ENCODE assay signal across 9 mouse cellular contexts in the genomic region with DNA sequence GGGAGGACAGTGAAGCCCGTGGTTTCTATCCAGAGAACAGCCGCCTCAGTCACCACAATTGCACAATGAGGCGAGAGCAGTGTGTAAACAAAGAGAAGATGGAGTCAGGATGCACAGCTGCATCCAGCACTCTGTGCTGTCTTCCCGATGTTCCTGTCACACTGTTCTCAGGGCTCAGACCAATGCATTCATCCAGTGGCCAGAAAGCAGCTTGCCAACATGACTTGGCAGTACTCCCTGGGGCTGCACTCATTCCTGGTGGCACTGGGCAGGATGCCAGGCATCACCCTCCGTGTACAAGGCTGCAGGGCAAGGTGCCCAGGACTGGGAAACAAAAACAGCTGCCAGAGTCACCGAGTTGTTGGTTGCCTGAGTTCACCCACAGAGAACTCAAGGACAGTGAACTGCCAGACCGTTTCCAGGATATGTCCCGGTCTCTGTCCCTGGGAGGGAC.
A peak's percentile ranks its signal among the peaks of the same experiment; 100 is the strongest.
DNase-seq lines count a peak whose midpoint lies in the region; ATAC-seq and TF ChIP-seq lines count a peak whose summit lies in the region.
"Had no signal": no experiment of that assay in that cellular context is flagged by ENCODE, and none has a peak within 500 bp of the region (broad histone marks: within the 10 kb centered on the region; RNA-seq: fewer than 3 reads in every experiment).

No protein-coding gene starts in this region.

- TF ChIP-seq POLR2A in heart, adult 2 months (IDR thresholded peaks at IDR 0.05; ENCODE audit: insufficient read depth, low read depth, low read length), result no peak

- no peak overlapping the region for H3K4me2 ChIP-seq in heart, embryonic 11.5 days
- H3K4me2 ChIP-seq in lung, embryonic 16.5 days (ENCODE audit: low read depth, low read length), result no peak overlapping the region

- H3K4me3 ChIP-seq in heart, adult 2 months, result no peak overlapping the region
- no peak overlapping the region for H3K4me3 ChIP-seq in heart, embryonic 11.5 days (ENCODE audit: low read depth, low read length)
- no peak overlapping the region for H3K4me3 ChIP-seq in lung, embryonic 16.5 days (ENCODE audit: low read length)
- H3K4me3 ChIP-seq: erythroblast, embryonic 14.5 days had no signal

- H3K9ac ChIP-seq in heart, adult 2 months (ENCODE audit: low read depth, low read length), result no peak overlapping the region
- H3K9ac ChIP-seq in heart, embryonic 11.5 days (ENCODE audit: low read depth, low read length), result no peak overlapping the region
- H3K9ac ChIP-seq in lung, embryonic 16.5 days (ENCODE audit: low read length), result no peak overlapping the region

- H3K27me3 ChIP-seq in heart, adult 2 months (ENCODE audit: control insufficient read depth, insufficient read depth, low read length), result no peaks in the 10 kb centered on the region
- H3K27me3 ChIP-seq in heart, embryonic 11.5 days (ENCODE audit: control insufficient read depth, insufficient read depth, low read length), result no peaks in the 10 kb centered on the region
- H3K27me3 ChIP-seq in lung, embryonic 16.5 days (ENCODE audit: control insufficient read depth, insufficient read depth, low read depth, low read length), result no peaks in the 10 kb centered on the region

- peak; percentile 87 to 91 for DNase-seq in heart, adult 2 months
- DNase-seq in gastrocnemius, adult 8-10 months (ENCODE audit: low spot score in 2 of 2), result peak; percentile 40 to 54
- peak; percentile 96 for DNase-seq in kidney, postnatal 25 days
- DNase-seq in right cerebral cortex, postnatal 14 days, result peak; percentile 89
- no peak for DNase-seq in thymus, postnatal 10 days (ENCODE audit: low spot score in 2 of 2)

- TF ChIP-seq CTCF in heart, adult 2 months (IDR thresholded peaks at IDR 0.05), result no peak

- peaks cover 1% of the 10 kb centered on the region; the same call in 1 of the 2 replicates for H3K4me1 ChIP-seq in heart, adult 2 months (ENCODE audit: control insufficient read depth, insufficient read depth, low read length)
- no peaks in the 10 kb centered on the region for H3K4me1 ChIP-seq in heart, embryonic 11.5 days (ENCODE audit: control insufficient read depth, insufficient read depth, low read length)
- peaks cover 6% of the 10 kb centered on the region for H3K4me1 ChIP-seq in lung, embryonic 16.5 days (replicated peaks; ENCODE audit: control insufficient read depth, insufficient read depth, low read length)

- no peak for ATAC-seq in heart, embryonic 11.5 days (replicated peaks; ENCODE audit: insufficient number of reproducible peaks, low FRiP score, low TSS enrichment)
- ATAC-seq in cerebellum, adult (ENCODE audit: insufficient number of reproducible peaks, low FRiP score, low TSS enrichment), result peak; percentile 70
- ATAC-seq in lung, embryonic 16.5 days (ENCODE audit: low read depth), result peak; percentile 94

- intact Hi-C loops in heart, adult 2 months (cut with DNase I), result no loop called here

- H3K9me3 ChIP-seq in heart, embryonic 11.5 days (replicated peaks; ENCODE audit: control insufficient read depth, low read length), result no peaks in the 10 kb centered on the region
- H3K9me3 ChIP-seq in lung, embryonic 16.5 days (ENCODE audit: control insufficient read depth, low read length), result no peaks in the 10 kb centered on the region

- TF ChIP-seq EP300 in heart, adult 2 months (IDR thresholded peaks at IDR 0.05; ENCODE audit: insufficient read depth, low read depth, low read length), result peak; percentile 91

- H3K79me2 ChIP-seq in heart, adult 2 months (replicated peaks; ENCODE audit: control insufficient read depth, insufficient read depth, low read length), result no peaks in the 10 kb centered on the region

- no peaks in the 10 kb centered on the region for H3K36me3 ChIP-seq in heart, adult 2 months (ENCODE audit: control insufficient read depth, insufficient read depth, low read length)
- H3K36me3 ChIP-seq in heart, embryonic 11.5 days (ENCODE audit: control insufficient read depth, insufficient read depth, low read length), result no peaks in the 10 kb centered on the region
- no peaks in the 10 kb centered on the region for H3K36me3 ChIP-seq in lung, embryonic 16.5 days (ENCODE audit: control insufficient read depth, insufficient read depth, low read length)

- 18% methylated on average over 8 of the region's 8 CpGs for WGBS in heart, adult 2 months
- WGBS in heart, embryonic 11.5 days (ENCODE audit: insufficient replicate concordance), result 68% methylated on average over 8 of the region's 8 CpGs
- 28% methylated on average over 8 of the region's 8 CpGs for WGBS in lung, embryonic 16.5 days

- H3K27ac ChIP-seq in heart, adult 2 months, result peak overlapping the region; percentile 34
- no peak overlapping the region for H3K27ac ChIP-seq in heart, embryonic 11.5 days (ENCODE audit: low read depth, low read length)
- no peak overlapping the region for H3K27ac ChIP-seq in lung, embryonic 16.5 days (ENCODE audit: low read length)

Comparison
In these comparisons a context has a peak if more than half of its experiments do, and no peak if none do; other contexts are left out.
1. DNase-seq: peak in heart, adult 2 months (2 of 2), gastrocnemius, adult 8-10 months (2 of 2), kidney, postnatal 25 days (2 of 2) and right cerebral cortex, postnatal 14 days (single experiment); none in thymus, postnatal 10 days (0 of 2).